Mouse (Mus musculus): ENCODE measurements around the gene Hes2.

- no peak for TF ChIP-seq CTCF (IDR thresholded peaks at IDR 0.05; ENCODE audit: low read depth, low read length)
- TF ChIP-seq POLR2A (IDR thresholded peaks at IDR 0.05; ENCODE audit: insufficient read depth, low read length) = no peak
- TF ChIP-seq EP300 (IDR thresholded peaks at IDR 0.05; ENCODE audit: insufficient read depth, low read depth, low read length) = no peak
These were observed 42.8 kb downstream of the Hes2 start for GRCm38 (mm10) chr4:152201492-152201891.
